Mouse (Mus musculus) lung, postnatal 25 days (tissue): ENCODE data around the gene Sass6.
"Not testable (repeated sequence)": the region's sequence is repeated elsewhere in the genome, so short reads cannot be mapped to it uniquely, and the experiment has no call there.

ENCODE experiments used
- DNase-seq: peaks from one replicate; pipeline ENCODE4 v3.0.0; 2022; ENCODE audit warnings: low spot score

The Sass6 gene

GRCm38 (mm10) chr3:116664281-116664680, 69.5 kb downstream of the Sass6 start:
- not testable (repeated sequence) for DNase-seq
